Mouse (Mus musculus) c-Kit-positive CD71-positive TER-119-negative erythroid progenitor cells, embryonic 14.5 days (primary cell): ENCODE data around the gene Caln1.

Source experiments
- DNase-seq: peaks from one replicate; pipeline ENCODE4 v3.0.0-alpha.2; 2013; ENCODE audit warnings: low read depth

Gene Caln1

GRCm38 (mm10) chr5:130699476-130699875 lies 330.2 kb downstream of the Caln1 start:
- DNase-seq: no peak

- DNase-seq: no peak
Observed at GRCm38 (mm10) chr5:130701777-130702176, 332.5 kb downstream of the Caln1 start.

- no peak for DNase-seq
Observed at GRCm38 (mm10) chr5:130702361-130702760, 333.1 kb downstream of the Caln1 start.

GRCm38 (mm10) chr5:130704866-130705265 lies 335.6 kb downstream of the Caln1 start:
- no peak for DNase-seq

- no peak for DNase-seq
Observed at GRCm38 (mm10) chr5:130706202-130706855, 337.1 kb downstream of the Caln1 start.

- no peak for DNase-seq
Observed at GRCm38 (mm10) chr5:130707755-130708154, 338.5 kb downstream of the Caln1 start.

GRCm38 (mm10) chr5:130708616-130709015 lies 339.4 kb downstream of the Caln1 start:
- no peak for DNase-seq

- DNase-seq: no peak
Observed at GRCm38 (mm10) chr5:130711643-130712042, 342.4 kb downstream of the Caln1 start.

GRCm38 (mm10) chr5:130712281-130712680 lies 343.0 kb downstream of the Caln1 start:
- DNase-seq: no peak

GRCm38 (mm10) chr5:130715181-130715580 lies 345.9 kb downstream of the Caln1 start:
- DNase-seq: no peak

- peak; percentile 24 for DNase-seq
Observed at GRCm38 (mm10) chr5:130718385-130718784, 349.1 kb downstream of the Caln1 start.

- DNase-seq: no peak
Observed at GRCm38 (mm10) chr5:130742171-130742570, 372.9 kb downstream of the Caln1 start.

- DNase-seq: no peak
Observed at GRCm38 (mm10) chr5:130757517-130757916, 388.3 kb downstream of the Caln1 start.

GRCm38 (mm10) chr5:130765784-130766183 lies 396.5 kb downstream of the Caln1 start:
- DNase-seq: no peak

- no peak for DNase-seq
Observed at GRCm38 (mm10) chr5:130771061-130771741, 401.9 kb downstream of the Caln1 start.

- DNase-seq: no peak
Observed at GRCm38 (mm10) chr5:130772491-130772890, 403.2 kb downstream of the Caln1 start.

- no peak for DNase-seq
Observed at GRCm38 (mm10) chr5:130774946-130775345, 405.7 kb downstream of the Caln1 start.

GRCm38 (mm10) chr5:130792755-130793452 lies 423.6 kb downstream of the Caln1 start:
- DNase-seq: no peak

GRCm38 (mm10) chr5:130797713-130798112 lies 428.5 kb downstream of the Caln1 start:
- DNase-seq: no peak

GRCm38 (mm10) chr5:130810314-130810713 lies 441.1 kb downstream of the Caln1 start:
- no peak for DNase-seq

GRCm38 (mm10) chr5:130810846-130811245 lies 441.6 kb downstream of the Caln1 start:
- DNase-seq: no peak

- peak; percentile 1 for DNase-seq
Observed at GRCm38 (mm10) chr5:130811266-130811665, 442.0 kb downstream of the Caln1 start.

- no peak for DNase-seq
Observed at GRCm38 (mm10) chr5:130811966-130812365, 442.7 kb downstream of the Caln1 start.
